Mouse (Mus musculus) liver (tissue): ENCODE measurements around the gene Ccr4.
"Not testable (repeated sequence)": the region's sequence is repeated elsewhere in the genome, so short reads cannot be mapped to it uniquely, and the experiment has no call there.

Experiments used
- DNase-seq: peaks from one replicate; pipeline ENCODE4 v3.0.0-alpha.2; 2020; ENCODE audit warnings: mixed read lengths

Ccr4 gene

DNA sequence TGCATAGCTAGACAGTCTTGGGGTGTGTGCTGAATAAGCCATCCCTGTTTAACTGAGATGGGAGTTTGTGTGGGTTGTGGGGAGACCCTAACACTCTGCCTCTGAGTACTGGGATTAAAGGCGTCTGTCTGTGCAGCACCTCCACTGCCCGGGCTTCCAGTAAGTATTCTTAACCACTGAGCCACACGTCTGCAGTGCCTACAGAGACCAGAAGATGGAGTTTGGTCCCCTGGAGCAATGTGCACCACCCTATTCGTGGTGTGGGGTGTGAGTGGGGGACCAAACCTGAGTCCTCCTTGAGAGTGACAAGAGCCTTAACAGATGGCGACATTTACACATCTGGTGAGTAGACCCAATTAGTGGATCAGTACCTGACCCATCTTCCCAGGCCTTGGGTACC is 17.3 kb upstream of the Ccr4 start:
- no peak for DNase-seq

DNA sequence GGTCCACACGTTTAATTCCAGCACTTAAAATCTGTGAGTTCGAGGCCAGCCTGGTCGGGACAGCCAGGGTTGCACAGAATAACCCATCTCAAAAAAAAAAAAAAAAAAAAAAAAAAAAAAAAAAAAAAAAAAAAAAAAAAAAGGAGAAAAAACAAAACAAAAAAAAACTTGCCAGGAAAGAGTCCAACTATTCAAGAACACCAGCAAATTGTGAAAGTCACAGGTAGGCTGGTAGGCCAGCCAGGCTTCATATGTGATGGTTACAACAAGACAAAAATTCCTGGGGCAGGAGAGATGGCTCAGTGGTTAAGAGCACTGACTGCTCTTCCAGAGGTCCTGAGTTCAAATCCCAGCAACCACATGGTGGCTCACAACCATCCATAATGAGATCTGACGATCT is 15.8 kb upstream of the Ccr4 start:
- DNase-seq, result not testable (repeated sequence)

DNA sequence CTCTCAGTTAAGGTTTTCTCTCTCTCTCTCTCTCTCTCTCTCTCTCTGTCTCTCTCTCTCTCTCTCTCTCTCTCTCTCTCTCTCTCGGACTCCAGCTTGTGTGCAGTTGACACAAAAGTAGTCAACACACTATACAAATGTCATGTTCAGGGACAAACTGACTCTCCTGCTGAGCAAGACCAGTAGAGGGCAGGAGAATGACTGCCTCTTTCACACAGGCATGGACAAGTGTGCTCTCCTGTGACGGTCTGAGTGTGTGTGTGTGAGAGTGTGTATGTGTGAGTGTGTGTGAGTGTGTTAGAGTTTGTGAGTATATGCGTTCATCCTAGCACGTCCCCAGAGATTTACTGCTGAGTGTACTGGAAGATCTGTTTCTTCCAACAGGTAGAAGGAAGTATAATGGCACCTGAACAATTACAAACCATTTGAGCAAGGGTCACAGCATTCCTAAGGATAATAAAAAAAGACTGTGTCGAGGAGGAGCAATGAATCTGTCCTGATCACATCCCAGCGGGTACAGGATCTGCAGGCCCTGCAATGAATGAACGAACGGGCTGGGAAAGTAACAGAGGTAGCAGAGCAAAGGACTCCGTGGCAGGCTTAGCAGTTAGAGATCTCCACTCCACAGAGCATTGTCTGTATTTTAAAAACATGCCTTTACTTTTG is 14.2 kb upstream of the Ccr4 start:
- no peak for DNase-seq

DNA sequence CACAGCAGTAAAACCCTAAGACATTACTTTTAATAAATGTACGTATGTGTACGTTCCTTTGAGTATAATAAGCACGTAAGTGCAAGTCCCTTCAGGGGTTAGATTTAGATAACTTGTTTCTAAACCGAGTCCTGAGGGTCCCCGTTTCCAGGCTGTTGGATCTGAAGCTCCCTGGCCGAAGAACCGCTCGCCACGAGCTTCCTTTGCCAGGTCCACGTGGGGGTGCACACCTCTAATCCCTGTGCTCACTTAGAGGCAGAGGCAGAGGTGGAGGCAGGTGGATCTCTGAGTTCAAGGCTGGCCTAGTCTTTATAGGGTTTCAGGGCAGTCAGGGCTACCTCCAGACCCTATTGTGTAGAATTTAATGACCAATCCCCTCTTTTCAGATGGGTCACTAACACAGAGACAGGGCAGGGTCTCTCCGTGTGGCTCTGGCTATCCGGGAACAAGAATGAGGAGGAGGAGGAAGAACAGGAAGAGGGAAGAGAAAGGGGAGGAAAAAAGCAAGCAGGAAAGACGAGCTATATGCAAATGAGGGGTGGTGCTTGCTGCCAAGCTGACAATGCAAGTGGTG is 13.3 kb upstream of the Ccr4 start:
- DNase-seq, result no peak

DNA sequence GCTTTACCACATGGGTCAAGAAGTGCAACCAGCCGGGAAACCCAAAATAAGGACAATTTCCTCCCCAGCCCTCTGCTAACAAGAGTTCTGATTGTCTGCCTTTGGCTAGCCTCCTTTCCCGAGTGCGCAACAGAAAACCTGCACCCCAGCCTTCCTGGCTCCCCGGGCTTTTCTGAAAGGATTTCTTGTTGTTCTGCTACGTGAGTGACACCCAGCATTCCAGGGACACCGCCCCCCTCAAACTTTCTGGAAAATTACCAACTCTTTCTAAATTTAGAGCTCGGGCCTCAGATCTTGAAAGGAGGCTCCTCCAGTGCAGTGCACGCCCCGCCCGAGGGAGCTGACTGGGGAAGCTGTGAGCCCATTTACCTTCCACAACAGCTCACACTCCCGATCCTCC is 10.6 kb upstream of the Ccr4 start, which contains the start of gene C130032M10Rik:
Gene C130032M10Rik (plus strand): TSS at position 334 of the 400 bp plus-strand sequence.
- no peak for DNase-seq

DNA sequence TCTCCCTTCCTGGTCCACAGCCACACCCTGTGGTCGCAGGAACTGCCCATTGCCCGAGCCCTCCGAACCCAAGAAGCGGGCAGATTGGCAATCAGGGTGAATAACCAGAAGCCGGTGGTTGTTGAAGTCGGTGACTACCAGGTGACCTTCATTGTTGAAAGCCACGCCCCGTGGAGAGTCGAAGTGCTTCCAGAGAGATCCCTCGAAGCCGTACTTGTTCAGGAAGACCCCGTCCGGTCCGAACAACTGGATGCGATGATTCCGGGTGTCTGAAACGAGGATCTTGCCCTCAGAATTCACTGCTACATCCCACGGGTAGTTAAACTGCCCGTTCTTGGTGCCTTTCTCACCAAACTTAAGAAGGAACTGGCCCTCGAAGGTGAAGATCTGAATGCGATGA is 8.1 kb upstream of the Ccr4 start:
- DNase-seq, result no peak

DNA sequence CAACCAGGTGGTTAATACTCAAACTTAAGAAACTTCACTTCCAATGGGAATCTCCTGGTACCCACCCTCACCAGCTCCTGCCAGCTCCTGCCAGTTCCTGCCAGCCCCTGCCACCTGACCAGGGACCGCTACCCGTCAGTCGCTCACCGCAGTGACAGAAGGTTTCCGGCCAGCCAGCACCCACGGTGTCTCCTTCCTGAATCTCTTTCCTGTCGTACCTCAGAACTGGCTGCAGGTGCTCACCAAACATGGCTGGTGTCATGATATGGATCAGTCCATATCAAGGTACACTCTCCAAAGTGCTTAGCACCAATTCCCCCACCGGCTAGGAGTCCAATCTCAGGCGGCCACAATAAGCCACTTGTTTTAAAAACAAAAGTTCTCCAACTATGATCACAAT is 5.1 kb upstream of the Ccr4 start:
- no peak for DNase-seq

DNA sequence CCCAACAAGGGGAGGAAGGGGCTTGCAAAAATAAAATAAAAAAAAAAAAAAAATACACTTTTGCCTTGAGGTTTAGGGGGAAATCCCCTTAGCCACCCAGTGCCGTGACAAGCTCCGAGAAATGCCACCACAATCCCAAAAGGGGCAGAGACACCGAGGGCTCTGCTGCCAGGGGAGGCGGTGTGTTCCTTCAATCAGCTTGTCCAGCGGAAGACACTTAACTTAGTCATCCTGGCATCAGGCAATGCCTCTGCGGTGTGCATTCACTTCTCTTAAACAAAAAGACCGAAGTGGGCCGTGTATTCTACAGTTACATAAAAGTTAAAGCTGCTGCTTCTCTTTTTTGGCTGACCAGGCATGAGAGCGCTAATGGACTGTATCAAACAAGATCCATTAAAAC is 2.7 kb upstream of the Ccr4 start:
- DNase-seq, result no peak

DNA sequence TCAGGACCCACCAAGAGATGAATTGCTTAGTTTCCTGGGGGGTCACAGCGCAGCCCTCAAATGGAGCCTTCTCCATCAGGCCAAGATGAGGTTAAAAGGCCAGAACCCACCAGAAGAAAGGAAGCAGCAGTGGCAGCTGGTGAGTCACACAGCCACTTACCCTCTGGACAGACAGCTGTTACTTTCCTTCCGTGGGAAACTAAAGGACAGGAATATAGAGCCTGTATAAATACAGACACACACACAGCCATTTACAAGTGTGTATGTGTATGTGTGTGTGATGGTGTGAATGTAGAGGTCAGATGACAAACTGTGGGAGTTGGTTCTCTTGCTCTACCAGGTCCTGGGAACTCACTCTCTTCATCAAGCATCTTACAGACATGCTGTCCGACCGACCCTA is 1.8 kb upstream of the Ccr4 start:
- DNase-seq, result no peak

DNA sequence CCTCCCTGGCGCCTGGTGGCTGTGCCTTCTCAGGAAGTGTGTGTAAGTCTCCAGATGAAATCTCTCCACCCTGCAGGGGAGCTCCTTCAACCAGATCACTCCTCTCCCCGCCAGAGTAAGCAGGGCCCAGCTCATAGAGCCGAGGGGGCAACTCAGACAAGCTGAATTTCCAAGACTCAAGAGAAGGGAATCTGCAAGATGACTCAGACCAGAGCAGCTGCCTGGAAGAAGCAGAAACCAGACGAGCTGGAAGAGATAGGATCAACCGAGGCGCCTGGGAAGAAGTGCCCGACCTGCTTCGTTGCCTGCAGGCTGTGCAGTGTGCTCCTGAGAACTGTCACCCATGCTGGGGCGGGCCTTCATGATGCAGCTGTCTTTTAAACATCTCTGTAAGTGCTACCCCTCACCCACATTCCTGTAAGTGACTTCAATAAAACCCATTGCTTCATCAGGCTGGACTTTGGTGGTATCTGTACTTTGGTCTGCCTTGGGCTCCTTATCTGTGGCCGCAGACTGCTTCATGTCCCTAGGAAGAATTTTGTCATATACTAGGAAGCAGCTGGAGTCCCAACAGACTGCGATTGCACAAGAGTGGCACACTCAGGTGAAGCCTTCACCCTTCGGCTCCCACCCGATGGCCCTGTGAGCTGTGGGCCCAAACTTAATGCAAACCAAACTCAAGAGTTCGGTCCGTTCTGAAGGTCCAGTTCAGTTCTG is 1.8 kb downstream of the Ccr4 start:
- no peak for DNase-seq

DNA sequence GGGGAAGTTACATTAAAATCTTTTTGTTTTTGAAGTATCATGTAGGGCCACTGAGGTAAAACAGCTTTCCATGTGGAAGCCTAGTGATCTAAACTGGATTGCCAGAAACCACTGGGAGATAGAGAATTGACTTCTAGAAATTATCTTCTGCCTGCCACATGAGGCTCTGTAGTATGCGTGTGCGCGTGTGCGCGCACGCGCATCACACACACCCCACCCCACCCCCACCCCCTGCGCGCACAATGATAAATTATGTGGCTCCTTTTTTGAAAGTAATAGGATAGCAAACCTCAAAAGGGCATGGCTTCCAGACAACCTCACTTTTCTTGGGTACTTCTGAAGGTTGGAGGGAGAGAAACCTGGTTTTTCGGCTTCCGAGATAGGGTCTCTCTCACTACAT is 2.8 kb downstream of the Ccr4 start:
- DNase-seq, result no peak

DNA sequence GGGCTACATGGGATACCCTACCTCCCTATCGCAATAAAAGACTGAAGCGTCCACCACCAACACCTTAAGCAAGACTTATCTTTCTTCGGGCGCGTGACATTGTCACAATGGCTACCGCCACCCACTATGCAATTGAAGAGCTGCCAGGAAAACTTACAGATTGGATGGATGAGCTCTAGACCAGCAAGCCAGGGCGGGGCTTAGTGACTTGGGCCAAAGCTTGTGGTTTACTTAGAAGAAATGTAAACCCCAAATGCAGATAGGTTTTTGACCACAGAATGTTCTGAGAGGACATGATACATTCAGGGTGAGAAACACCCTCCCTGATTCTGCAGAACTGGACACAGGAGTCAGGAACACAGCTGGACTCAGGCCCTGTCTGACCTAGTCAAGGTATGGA is 3.6 kb downstream of the Ccr4 start:
- DNase-seq, result no peak

DNA sequence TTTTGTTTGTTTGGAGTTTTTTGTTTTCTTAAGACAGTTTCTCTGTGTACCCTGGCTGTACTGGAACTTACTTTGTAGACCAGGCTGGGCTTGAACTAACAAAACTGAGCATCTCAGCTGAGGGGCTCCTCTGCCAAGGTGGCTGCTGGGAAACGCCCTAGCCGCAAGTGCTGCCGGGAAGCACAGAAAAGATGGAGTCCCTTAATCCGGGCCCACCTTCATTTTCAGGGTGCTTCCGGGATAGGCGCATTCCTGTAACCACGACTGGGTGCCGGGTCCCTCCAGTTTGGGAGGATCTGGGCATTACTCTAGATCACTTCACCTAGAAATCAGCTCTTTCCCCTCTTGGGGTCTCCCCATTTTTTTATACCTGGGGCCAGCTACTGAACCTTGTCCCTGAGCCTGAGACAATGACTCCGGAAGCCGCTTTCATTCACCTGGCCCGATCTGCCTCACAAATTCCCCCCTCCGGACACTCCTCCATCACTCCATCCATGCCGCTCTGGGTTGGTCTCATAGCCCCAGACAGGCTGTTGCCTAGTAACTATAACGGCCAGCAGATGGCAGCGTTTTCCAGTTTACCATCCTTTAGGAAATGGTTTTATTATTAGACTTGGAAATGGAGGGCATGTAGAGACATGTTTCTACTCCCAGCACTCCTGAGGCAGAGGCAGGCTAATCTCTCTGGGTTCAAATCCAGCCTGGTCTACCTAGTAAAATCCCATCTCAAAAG is 4.8 kb downstream of the Ccr4 start:
- peak; percentile 69 for DNase-seq

DNA sequence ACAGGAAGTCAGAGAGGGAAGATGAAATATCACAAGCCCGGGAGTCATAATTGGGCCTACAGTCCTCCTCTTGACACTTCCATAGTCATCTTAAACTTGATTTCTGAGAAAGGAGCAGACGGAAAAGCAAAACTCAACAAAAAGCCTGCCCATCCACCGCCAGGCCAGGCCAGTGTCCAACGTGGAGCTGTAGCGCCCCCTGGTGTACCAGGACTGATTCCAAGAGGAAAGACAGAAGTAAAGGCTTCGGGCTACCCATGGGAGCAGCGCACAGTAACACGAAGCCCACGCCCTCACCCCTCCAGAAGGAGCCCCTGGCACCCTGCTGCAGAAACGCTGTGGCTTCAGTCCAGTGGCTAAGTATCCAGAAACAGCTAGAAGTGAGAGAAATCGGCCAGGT is 6.5 kb downstream of the Ccr4 start:
- DNase-seq, result peak; percentile 87

DNA sequence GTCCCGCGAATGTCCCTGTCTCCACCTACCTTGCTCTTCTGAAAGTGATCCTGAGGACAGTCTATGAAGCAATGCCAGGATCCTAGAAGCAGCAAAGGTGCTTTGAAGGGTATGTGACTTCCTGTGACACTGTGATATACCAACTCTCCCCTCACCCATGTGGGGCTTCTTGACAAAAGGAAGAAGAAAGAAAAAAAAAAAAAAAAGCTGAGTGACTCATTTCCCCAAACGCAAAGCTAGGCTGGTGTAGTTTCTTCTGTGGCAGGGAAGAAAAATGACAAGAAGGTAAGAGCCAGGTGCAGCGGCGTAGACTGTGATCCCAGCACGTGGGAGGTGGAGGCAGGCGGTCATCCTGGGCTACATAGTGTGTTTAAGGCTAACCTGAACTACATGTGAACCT is 8.2 kb downstream of the Ccr4 start:
- DNase-seq, result no peak

DNA sequence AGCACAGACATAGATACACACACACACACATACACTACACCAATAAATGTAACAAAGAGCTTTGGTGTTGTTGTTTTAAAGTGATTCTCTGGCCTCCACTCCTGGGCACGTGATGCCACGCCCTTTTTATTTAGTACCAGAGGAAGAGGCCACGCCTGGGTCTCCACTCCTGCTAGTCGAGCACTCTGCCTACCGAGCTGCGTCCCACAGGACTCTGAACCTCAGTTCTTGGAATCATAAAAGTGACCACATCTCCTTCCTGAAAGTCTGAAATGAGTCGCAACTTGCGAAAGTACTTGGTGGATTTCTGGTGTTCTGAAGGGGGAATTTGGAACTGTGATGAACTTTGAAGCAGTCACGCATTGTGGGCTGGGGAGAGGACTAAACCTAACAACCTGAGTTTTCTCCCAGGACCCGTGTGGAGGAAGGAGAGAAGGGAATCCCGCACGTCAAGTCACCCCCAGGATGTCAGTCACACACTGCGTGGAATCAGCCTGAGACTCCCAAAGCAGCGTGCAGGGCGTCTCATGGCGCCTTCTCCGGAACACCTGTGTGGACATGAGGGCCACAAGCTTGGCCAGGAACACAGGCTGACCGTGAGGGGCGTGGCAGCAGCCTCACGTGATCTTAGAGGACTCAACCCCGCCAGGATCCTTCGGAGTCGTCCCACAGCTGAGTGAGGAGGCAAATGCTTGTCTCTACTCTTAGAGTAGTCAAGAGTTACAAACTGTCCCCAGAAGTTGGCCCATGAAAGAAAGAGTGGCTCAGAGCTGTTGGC is 17.0 kb downstream of the Ccr4 start:
- no peak for DNase-seq

DNA sequence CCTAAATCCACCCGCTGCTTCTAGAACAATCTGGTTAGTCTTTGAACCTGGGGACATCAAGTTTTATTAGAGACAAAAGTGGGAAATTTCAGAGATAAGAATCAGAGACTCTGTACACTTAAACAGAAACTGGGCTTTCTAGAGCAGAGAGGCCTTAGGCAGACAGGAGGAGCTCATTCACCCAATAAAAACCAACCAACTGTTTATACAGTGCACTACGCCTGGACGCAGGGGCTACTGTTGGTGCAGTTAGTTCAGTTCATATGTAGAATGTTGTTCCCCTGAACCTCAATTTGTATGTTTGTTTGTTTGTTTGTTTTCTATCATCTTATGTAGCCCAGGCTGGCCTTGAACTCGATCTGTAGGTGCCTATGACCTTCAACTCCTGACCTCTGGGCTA is 17.9 kb downstream of the Ccr4 start:
- DNase-seq, result no peak

DNA sequence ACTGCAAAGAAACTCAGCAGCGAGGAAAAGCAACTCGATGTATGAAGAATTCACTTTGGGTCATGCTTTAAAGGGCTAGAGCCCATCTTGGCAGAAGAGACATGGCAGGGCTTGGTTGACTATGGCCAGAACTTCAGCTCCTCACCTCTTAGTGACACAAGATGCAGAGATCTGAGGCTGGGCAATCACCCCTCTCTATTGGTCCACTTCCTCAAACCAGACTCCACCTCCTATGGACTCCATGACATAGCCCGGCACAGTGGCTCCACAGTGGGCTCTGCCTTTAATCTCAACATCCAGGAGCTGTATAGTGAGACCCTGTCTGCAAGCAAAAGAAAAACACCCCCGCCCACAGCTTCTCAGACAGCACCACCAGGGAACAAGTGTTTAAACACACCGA is 19.9 kb downstream of the Ccr4 start:
- DNase-seq, result no peak

DNA sequence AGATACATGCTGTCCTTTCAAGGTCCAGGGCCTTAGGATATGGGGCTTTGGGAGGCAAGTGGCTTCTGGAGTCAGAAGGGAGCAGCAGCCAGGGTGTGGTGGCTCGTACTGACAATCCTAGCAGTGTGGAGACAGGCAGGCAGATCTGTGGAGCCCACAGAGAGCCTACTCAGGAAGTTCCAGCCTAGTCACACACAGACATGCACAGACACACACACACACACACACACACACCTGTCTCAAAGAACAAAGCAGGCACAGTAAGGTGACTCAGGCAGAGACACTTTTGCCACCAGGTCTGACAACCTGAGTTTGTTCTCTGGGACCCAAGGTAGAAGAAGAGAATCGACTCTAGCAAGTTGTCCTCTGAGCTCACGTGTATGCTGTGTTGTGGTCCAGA is 23.8 kb downstream of the Ccr4 start:
- no peak for DNase-seq

DNA sequence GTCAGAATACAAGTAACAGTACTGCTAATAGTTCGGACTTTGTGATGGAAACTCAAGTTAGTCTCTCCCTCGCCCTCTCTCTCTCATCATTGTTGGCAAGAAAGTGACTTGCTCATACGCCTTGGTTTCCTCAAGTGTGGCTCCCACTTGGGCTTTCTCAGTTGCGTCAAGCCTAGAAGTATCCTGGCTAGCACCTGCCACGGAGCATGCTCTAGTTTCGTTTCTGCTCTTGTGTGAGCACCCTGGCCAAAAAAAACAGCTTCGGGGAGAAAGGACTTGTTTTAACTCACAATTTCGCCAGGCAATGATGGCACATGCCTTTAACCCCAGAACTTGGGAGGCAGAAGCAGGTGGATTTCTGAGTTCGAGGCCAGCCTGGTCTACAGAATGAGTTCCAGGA is 27.7 kb downstream of the Ccr4 start:
- DNase-seq, result no peak

DNA sequence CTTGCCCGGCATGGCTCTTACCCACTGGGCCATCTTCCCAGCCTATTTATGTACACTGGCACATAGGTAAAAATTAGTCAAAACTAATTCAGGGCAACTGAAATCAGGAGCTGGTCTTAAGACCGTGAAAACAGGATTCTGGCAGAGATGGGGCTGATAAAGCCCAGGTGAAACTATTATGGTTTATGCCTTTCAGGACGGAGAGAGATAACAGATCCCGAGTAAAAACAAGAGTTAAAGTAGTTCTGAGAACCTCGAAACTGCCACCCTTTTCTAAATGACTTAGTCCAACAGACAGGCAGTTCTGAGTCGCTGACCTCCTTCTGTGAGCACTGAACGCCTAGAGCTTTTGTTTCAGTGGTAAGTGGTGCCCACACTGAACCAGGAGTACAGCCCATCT is 32.8 kb downstream of the Ccr4 start:
- DNase-seq, result no peak

DNA sequence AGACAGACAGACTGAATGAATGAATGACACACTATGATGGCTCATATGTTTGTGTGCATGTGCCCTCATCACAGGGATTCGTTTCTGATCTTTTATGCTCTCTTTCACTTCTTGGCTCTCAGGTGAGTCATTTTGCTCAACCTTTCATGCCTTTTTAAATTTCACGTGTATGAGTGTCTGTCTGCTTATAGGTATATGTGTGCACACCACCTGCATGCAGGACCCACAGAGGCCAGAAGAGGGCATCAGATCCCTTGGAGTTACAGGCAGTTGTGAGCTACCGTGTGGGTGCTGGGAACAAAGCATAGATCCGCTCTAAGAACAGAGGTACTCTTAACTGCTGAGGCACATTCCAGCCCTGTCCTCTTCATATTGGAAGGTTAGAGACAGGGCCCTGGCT is 36.0 kb downstream of the Ccr4 start:
- DNase-seq, result no peak

DNA sequence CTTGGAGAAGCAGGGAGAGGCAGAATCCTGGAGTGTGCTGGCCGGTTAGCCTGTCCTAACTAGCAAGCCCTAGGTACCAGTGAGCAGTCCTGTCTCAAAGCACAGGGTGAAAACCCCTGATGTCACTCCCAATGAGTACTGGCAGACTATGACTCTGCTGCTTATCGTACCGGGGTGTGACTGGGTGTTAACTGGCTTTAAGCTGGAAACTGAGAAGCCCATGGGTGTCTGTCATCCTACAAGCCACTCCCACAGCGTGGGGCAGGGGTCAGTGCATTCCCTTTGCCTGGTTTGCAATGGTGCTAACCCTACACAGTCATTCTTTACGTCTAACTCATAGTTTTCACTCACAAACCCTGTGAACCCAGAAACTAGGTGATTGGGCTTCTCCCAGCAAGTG is 36.5 kb downstream of the Ccr4 start:
- DNase-seq, result peak; percentile 53
